Mouse (Mus musculus): ENCODE data around the gene Clmn.

- TF ChIP-seq CTCF (IDR thresholded peaks at IDR 0.05; ENCODE audit: low read depth) (no peak), EP300 (optimal IDR thresholded peaks at IDR 0.05) (no peak)
Measured at GRCm38 (mm10) chr12:104830283-104830639, 34.6 kb downstream of the Clmn start.
